Mouse (Mus musculus): Measurements from ENCODE around the gene Sema4b.

The Sema4b gene

GRCm38 (mm10) chr7:80246148-80246721, 59.6 kb downstream of the Sema4b start, which contains the start of gene Ttll13:
Gene Ttll13, plus strand, starts transcription at chr7:80246376.
- TF ChIP-seq GATA4 (IDR thresholded peaks at IDR 0.05; ENCODE audit: insufficient replicate concordance, low read length), result peak; percentile 32; the same call in 1 of the 2 replicates

DNA sequence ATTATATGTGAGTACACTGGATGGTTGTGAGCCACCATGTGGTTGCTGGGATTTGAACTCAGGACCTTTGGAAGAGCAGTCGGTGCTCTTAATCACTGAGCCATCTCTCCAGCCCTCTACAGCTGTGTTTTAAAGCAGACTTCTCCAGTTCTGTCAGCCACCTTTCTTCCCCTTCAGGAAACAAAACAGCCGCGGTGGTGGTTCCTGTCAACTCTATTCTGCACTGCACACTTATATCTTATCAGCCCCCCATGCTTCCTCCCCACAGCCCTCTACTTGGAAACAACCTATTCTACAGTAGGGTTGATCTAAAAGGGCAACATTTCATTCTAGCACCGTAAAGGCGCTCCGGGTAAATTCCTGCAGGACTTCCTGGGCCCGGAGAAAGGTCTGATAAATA, 60.2 kb downstream of the Sema4b start:
- TF ChIP-seq GATA4 (IDR thresholded peaks at IDR 0.05; ENCODE audit: insufficient replicate concordance, low read length), result peak; percentile 36; the same call in 1 of the 2 replicates

- no peak for TF ChIP-seq GATA4 (IDR thresholded peaks at IDR 0.05; ENCODE audit: insufficient replicate concordance, low read length)
Measured at GRCm38 (mm10) chr7:80252437-80252836, 65.8 kb downstream of the Sema4b start.

DNA sequence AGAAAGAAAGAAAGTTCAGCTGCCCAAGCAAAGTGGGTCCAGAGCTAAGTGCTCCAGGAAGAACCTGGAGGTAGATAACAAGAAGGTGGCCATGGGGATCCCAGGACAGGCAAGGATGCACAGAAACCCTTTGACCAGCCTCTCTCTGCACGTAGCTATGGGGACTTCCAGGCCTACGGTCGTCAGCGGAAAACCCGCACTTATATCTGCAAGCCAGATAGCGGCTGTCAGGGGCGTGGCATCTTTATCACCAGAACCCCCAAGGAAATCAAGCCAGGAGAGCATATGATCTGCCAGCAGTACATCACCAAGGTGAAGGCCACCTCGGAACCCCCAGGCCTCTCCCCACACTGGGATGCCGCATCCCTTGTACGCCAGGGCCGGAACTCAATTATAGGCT, 66.2 kb downstream of the Sema4b start:
- no peak for TF ChIP-seq GATA4 (IDR thresholded peaks at IDR 0.05; ENCODE audit: insufficient replicate concordance, low read length)

- no peak for TF ChIP-seq GATA4 (IDR thresholded peaks at IDR 0.05; ENCODE audit: insufficient replicate concordance, low read length)
Measured at GRCm38 (mm10) chr7:80255981-80256380, 69.3 kb downstream of the Sema4b start.

GRCm38 (mm10) chr7:80257706-80258105, 71.1 kb downstream of the Sema4b start:
- TF ChIP-seq GATA4 (IDR thresholded peaks at IDR 0.05; ENCODE audit: insufficient replicate concordance, low read length), result no peak

GRCm38 (mm10) chr7:80260625-80261371, 74.2 kb downstream of the Sema4b start, which contains the start of gene Ngrn:
Gene Ngrn, plus strand, starts transcription at chr7:80261215.
- TF ChIP-seq GATA4 (IDR thresholded peaks at IDR 0.05; ENCODE audit: insufficient replicate concordance, low read length), result peak; percentile 67; the same call in 1 of the 2 replicates

GRCm38 (mm10) chr7:80261372-80261990, 74.8 kb downstream of the Sema4b start:
- TF ChIP-seq GATA4 (IDR thresholded peaks at IDR 0.05; ENCODE audit: insufficient replicate concordance, low read length), result no peak

DNA sequence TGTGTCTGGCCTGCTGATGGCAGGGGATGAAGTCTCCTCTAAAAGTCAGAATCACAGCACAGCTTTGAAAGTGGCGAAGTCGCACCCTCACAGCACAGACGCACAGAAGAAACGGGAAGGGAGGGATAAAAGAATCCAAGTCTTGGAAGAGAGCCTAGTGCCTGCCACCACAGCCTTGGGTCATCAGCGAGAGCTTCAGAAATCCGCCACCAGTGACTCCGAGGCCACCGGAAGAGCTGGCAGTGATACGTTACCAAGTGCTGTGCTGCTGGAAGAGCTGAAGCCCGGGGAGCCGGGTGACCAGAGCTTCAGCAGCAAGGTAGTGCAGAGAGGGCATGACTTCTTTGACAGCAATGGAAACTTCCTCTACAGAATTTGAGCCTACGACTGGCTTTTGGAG, 78.0 kb downstream of the Sema4b start:
- TF ChIP-seq GATA4 (IDR thresholded peaks at IDR 0.05; ENCODE audit: insufficient replicate concordance, low read length), result no peak

GRCm38 (mm10) chr7:80267764-80268163, 81.1 kb downstream of the Sema4b start:
- no peak for TF ChIP-seq GATA4 (IDR thresholded peaks at IDR 0.05; ENCODE audit: insufficient replicate concordance, low read length)

DNA sequence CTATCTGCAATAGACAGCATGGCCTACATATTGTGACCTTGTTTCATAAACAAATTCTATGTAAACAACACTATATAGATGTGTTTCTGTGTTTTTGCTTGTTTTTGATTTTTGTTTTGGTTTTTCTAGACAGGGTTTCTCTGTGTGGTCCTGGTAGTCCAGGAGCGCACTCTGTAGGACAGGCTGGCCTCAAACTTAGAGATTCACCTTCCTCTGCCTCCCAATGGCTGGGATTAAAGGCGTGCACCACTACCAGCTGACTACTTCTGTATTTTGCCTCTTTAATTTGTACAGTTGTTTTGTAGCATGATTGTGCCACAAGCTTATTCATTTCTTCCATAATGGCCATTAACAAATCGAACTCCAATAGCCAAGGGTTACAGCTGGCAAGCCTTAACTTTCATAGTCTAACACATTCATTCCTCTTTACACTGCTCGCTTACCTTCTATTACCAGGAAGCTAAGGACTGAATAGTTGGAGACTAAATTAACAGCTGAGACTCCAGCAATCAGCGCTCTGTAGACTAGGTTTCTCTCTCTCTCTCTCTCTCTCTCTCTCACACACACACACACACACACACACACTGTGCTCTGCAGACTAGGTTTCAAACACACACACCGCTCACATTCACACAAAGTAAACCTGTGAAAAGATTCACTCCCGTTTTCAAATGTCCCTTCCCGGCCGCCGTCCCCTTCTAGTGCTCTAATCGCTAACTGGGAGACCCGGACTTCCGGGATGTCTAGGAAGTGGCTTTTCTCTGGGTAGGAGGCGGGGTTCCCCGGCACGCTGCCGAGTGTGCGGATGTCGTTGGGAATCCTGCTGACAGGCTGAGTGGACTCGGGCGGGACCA, 82.5 kb downstream of the Sema4b start, which contains the start of gene Vps33b:
Vps33b (plus strand) TSS at position 753 of the 854 bp plus-strand sequence.
- peak; percentile 91 for TF ChIP-seq GATA4 (IDR thresholded peaks at IDR 0.05; ENCODE audit: insufficient replicate concordance, low read length)

GRCm38 (mm10) chr7:80269751-80270255, 83.2 kb downstream of the Sema4b start:
- no peak for TF ChIP-seq GATA4 (IDR thresholded peaks at IDR 0.05; ENCODE audit: insufficient replicate concordance, low read length)

- TF ChIP-seq GATA4 (IDR thresholded peaks at IDR 0.05; ENCODE audit: insufficient replicate concordance, low read length), result no peak
Measured at GRCm38 (mm10) chr7:80273456-80273855, 86.8 kb downstream of the Sema4b start.
